In genomic region chr12:113140616-113141411, GRCm38 (mm10) we compare ENCODE assay signal across 8 mouse cellular contexts. TPM values are rescaled to one million over a fixed set of nuclear protein-coding genes. Genes with fewer than 3 reads are reported as not detected.
DNase-seq lines count a peak whose midpoint lies in the region; ATAC-seq and TF ChIP-seq lines count a peak whose summit lies in the region.

No protein-coding gene starts in this region.

- intact Hi-C loops in gastrocnemius, adult 2 months (cut with DNase I): no loop called here

- H3K27me3 ChIP-seq in heart, embryonic 11.5 days (ENCODE audit: control insufficient read depth, insufficient read depth, low read length): no peaks in the 10 kb centered on the region
- H3K27me3 ChIP-seq in lung, embryonic 15.5 days: no peaks in the 10 kb centered on the region
- peaks cover 11% of the 10 kb centered on the region for H3K27me3 ChIP-seq in stomach, embryonic 15.5 days (replicated peaks)

- H3K36me3 ChIP-seq in heart, embryonic 11.5 days (ENCODE audit: control insufficient read depth, insufficient read depth, low read length): peaks cover 22% of the 10 kb centered on the region
- H3K36me3 ChIP-seq in lung, embryonic 15.5 days: peaks cover 40% of the 10 kb centered on the region
- H3K36me3 ChIP-seq in stomach, embryonic 15.5 days: peaks cover 25% of the 10 kb centered on the region

- H3K4me3 ChIP-seq in gastrocnemius, adult 2 months: peak overlapping the region; percentile 93
- H3K4me3 ChIP-seq in cortical plate, adult 2 months (ENCODE audit: insufficient read depth, low read length): peak overlapping the region; percentile 93
- peak overlapping the region; percentile 87 for H3K4me3 ChIP-seq in heart, embryonic 11.5 days (ENCODE audit: low read depth, low read length)
- peak overlapping the region; percentile 62 for H3K4me3 ChIP-seq in lung, embryonic 15.5 days
- peak overlapping the region; percentile 58 for H3K4me3 ChIP-seq in stomach, embryonic 15.5 days (replicated peaks)

- no peak for ATAC-seq in heart, embryonic 11.5 days (replicated peaks; ENCODE audit: insufficient number of reproducible peaks, low FRiP score, low TSS enrichment)
- peak; percentile 0; the same call in 1 of the 2 replicates for ATAC-seq in lung, embryonic 15.5 days (ENCODE audit: borderline replicate concordance, extremely low read depth, low FRiP score, low TSS enrichment)
- ATAC-seq in stomach, embryonic 15.5 days (ENCODE audit: insufficient read depth, low FRiP score, low read depth): no peak; the same call in 1 of the 2 replicates

- H3K9ac ChIP-seq in heart, embryonic 11.5 days (ENCODE audit: low read depth, low read length): peak overlapping the region; percentile 99
- H3K9ac ChIP-seq in lung, embryonic 15.5 days: peak overlapping the region; percentile 63
- H3K9ac ChIP-seq in stomach, embryonic 15.5 days: peak overlapping the region; percentile 35

- peak overlapping the region; percentile 90 for H3K27ac ChIP-seq in gastrocnemius, adult 2 months
- H3K27ac ChIP-seq in cortical plate, adult 2 months (ENCODE audit: insufficient read depth, low read length): peak overlapping the region; percentile 63
- H3K27ac ChIP-seq in heart, embryonic 11.5 days (ENCODE audit: low read depth, low read length): peak overlapping the region; percentile 97
- H3K27ac ChIP-seq in lung, embryonic 15.5 days: peak overlapping the region; percentile 94
- peak overlapping the region; percentile 72 for H3K27ac ChIP-seq in stomach, embryonic 15.5 days

- WGBS in heart, embryonic 11.5 days (ENCODE audit: insufficient replicate concordance): 2% methylated on average over 49 of the region's 49 CpGs
- 2% methylated on average over 49 of the region's 49 CpGs for WGBS in lung, embryonic 15.5 days
- 5% methylated on average over 49 of the region's 49 CpGs for WGBS in stomach, embryonic 15.5 days

- no peaks in the 10 kb centered on the region for H3K9me3 ChIP-seq in heart, embryonic 11.5 days (replicated peaks; ENCODE audit: control insufficient read depth, low read length)
- no peaks in the 10 kb centered on the region for H3K9me3 ChIP-seq in lung, embryonic 15.5 days
- H3K9me3 ChIP-seq in stomach, embryonic 15.5 days: no peaks in the 10 kb centered on the region

- TF ChIP-seq CTCF in gastrocnemius, adult 2 months (IDR thresholded peaks at IDR 0.05): no peak
- TF ChIP-seq CTCF in cortical plate, adult 2 months (IDR thresholded peaks at IDR 0.05; ENCODE audit: extremely low read depth, insufficient read depth, low read length): no peak

- H3K4me2 ChIP-seq in heart, embryonic 11.5 days: peak overlapping the region; percentile 94
- H3K4me2 ChIP-seq in lung, embryonic 15.5 days: peak overlapping the region; percentile 83
- peak overlapping the region; percentile 95 for H3K4me2 ChIP-seq in stomach, embryonic 15.5 days

- H3K4me1 ChIP-seq in cortical plate, adult 2 months (ENCODE audit: control insufficient read depth, insufficient read depth, low read length): peaks cover 8% of the 10 kb centered on the region
- H3K4me1 ChIP-seq in heart, embryonic 11.5 days (ENCODE audit: control insufficient read depth, insufficient read depth, low read length): peaks cover 63% of the 10 kb centered on the region
- peaks cover 60% of the 10 kb centered on the region for H3K4me1 ChIP-seq in lung, embryonic 15.5 days
- peaks cover 45% of the 10 kb centered on the region for H3K4me1 ChIP-seq in stomach, embryonic 15.5 days

- no peak for DNase-seq in gastrocnemius, adult 2 months
- no peak for DNase-seq in gastrocnemius, postnatal 10 days
- peak; percentile 37 to 52 for DNase-seq in kidney, adult 8-10 months
- no peak for DNase-seq in left cerebral cortex, adult 9 months (ENCODE audit: low spot score in 2 of 2)

- TF ChIP-seq POLR2A in cortical plate, adult 2 months (IDR thresholded peaks at IDR 0.05; ENCODE audit: extremely low read depth, insufficient read depth, low read length): no peak

RNA-seq across cellular contexts. Expression of gene Crip2, which starts 0.8 kb away (rescaled TPM):
- 10 to 100 TPM; 32.4 to 41.1 TPM for total RNA-seq in gastrocnemius, adult 2 months (2021)
- 100 to 1,000 TPM in 1 of 2 experiments, 10 to 100 TPM in 1; 94.0 to 102 TPM for total RNA-seq in gastrocnemius, postnatal 10 days (2021)
- polyA plus RNA-seq in cortical plate, adult 2 months (2012; rRNA removed): 263 and 281 TPM in 2 replicates
- 1,118 and 1,169 TPM in 2 replicates for polyA plus RNA-seq in heart, embryonic 11.5 days (2014; fragmentation: Nextera tagmentation; extraction: Ambion mirVana)
- 436 and 471 TPM in 2 replicates for polyA plus RNA-seq in lung, embryonic 15.5 days (2015; fragmentation: Nextera tagmentation; extraction: Ambion mirVana)
- 125 and 130 TPM in 2 replicates for polyA plus RNA-seq in stomach, embryonic 15.5 days (2015; fragmentation: Nextera tagmentation; extraction: Ambion mirVana)

RNA-seq across cellular contexts. Expression of gene Crip1, which starts 5.3 kb away (rescaled TPM):
- 100 to 1,000 TPM in 1 of 2 experiments, 10 to 100 TPM in 1; 71.2 to 113 TPM for total RNA-seq in gastrocnemius, adult 2 months (2021)
- total RNA-seq in gastrocnemius, postnatal 10 days (2021): 100 to 1,000 TPM; 143 to 189 TPM
- polyA plus RNA-seq in cortical plate, adult 2 months (2012; rRNA removed): 67.6 and 70.7 TPM in 2 replicates
- 525 and 533 TPM in 2 replicates for polyA plus RNA-seq in heart, embryonic 11.5 days (2014; fragmentation: Nextera tagmentation; extraction: Ambion mirVana)
- 414 and 454 TPM in 2 replicates for polyA plus RNA-seq in lung, embryonic 15.5 days (2015; fragmentation: Nextera tagmentation; extraction: Ambion mirVana)
- polyA plus RNA-seq in stomach, embryonic 15.5 days (2015; fragmentation: Nextera tagmentation; extraction: Ambion mirVana): 312 and 313 TPM in 2 replicates

RNA-seq across cellular contexts. Expression of gene Tedc1, which starts 15.4 kb away (rescaled TPM):
- not detected for total RNA-seq in gastrocnemius, adult 2 months (2021)
- total RNA-seq in gastrocnemius, postnatal 10 days (2021): 1 to 10 TPM; 2.0 to 2.5 TPM
- polyA plus RNA-seq in cortical plate, adult 2 months (2012; rRNA removed): 1.0 and 2.0 TPM in 2 replicates
- polyA plus RNA-seq in heart, embryonic 11.5 days (2014; fragmentation: Nextera tagmentation; extraction: Ambion mirVana): 15.8 and 16.6 TPM in 2 replicates
- polyA plus RNA-seq in lung, embryonic 15.5 days (2015; fragmentation: Nextera tagmentation; extraction: Ambion mirVana): 38.4 and 38.6 TPM in 2 replicates
- polyA plus RNA-seq in stomach, embryonic 15.5 days (2015; fragmentation: Nextera tagmentation; extraction: Ambion mirVana): 26.0 and 32.1 TPM in 2 replicates

RNA-seq across cellular contexts. Expression of gene Mta1, which starts 42.7 kb away (rescaled TPM):
- 10 to 100 TPM; 36.2 to 41.5 TPM for total RNA-seq in gastrocnemius, adult 2 months (2021)
- total RNA-seq in gastrocnemius, postnatal 10 days (2021): 10 to 100 TPM; 46.0 to 52.0 TPM
- 68.4 and 68.7 TPM in 2 replicates for polyA plus RNA-seq in cortical plate, adult 2 months (2012; rRNA removed)
- polyA plus RNA-seq in heart, embryonic 11.5 days (2014; fragmentation: Nextera tagmentation; extraction: Ambion mirVana): 12.3 and 14.7 TPM in 2 replicates
- polyA plus RNA-seq in lung, embryonic 15.5 days (2015; fragmentation: Nextera tagmentation; extraction: Ambion mirVana): 13.5 and 14.7 TPM in 2 replicates
- polyA plus RNA-seq in stomach, embryonic 15.5 days (2015; fragmentation: Nextera tagmentation; extraction: Ambion mirVana): 11.2 and 12.2 TPM in 2 replicates

RNA-seq across cellular contexts. Expression of gene Tmem121, which starts 44.9 kb away (rescaled TPM):
- total RNA-seq in gastrocnemius, adult 2 months (2021): not detected
- total RNA-seq in gastrocnemius, postnatal 10 days (2021): 1 to 10 TPM in 1 of 2 experiments, under 1 TPM in 1; 0.85 to 1.5 TPM
- polyA plus RNA-seq in cortical plate, adult 2 months (2012; rRNA removed): 40.1 and 40.7 TPM in 2 replicates
- 1.00 and 1.5 TPM in 2 replicates for polyA plus RNA-seq in heart, embryonic 11.5 days (2014; fragmentation: Nextera tagmentation; extraction: Ambion mirVana)
- polyA plus RNA-seq in lung, embryonic 15.5 days (2015; fragmentation: Nextera tagmentation; extraction: Ambion mirVana): 8.2 and 9.0 TPM in 2 replicates
- polyA plus RNA-seq in stomach, embryonic 15.5 days (2015; fragmentation: Nextera tagmentation; extraction: Ambion mirVana): 8.4 and 10.5 TPM in 2 replicates

Comparison
In these comparisons a context has a peak if more than half of its experiments do, and no peak if none do; other contexts are left out.
1. DNase-seq: peak in kidney, adult 8-10 months (2 of 2); none in gastrocnemius, adult 2 months (single experiment), gastrocnemius, postnatal 10 days (single experiment) and left cerebral cortex, adult 9 months (0 of 2).
2. H3K9ac ChIP-seq: peak in every context shown above with its lines; median percentile 99 in heart, embryonic 11.5 days; 63 in lung, embryonic 15.5 days; 35 in stomach, embryonic 15.5 days.
3. Peak in every context shown above with its lines, with median percentiles within 50 percentile points of each other: H3K27ac ChIP-seq, H3K4me3 ChIP-seq and H3K4me2 ChIP-seq.